Mouse (Mus musculus) forebrain, postnatal 0 days (tissue): ENCODE measurements around the gene Icmt. TPM values are rescaled to one million over a fixed set of nuclear protein-coding genes. Genes with fewer than 3 reads are reported as not detected.

ENCODE experiments used
- ATAC-seq: fragments of 200-750 bp; cut with Nextera tagmentation; 2 replicates; pipeline ENCODE4 v1.8.0; 2017; ENCODE audit warnings: mild to moderate bottlenecking, moderate library complexity
- DNase-seq: peaks from one replicate; pipeline ENCODE4 v3.0.0-alpha.2; 2015
- H3K27ac ChIP-seq: fragments of 300-500 bp; sonication (generic); 2 replicates; pipeline ENCODE4 v1.5.1; 2014; ENCODE audit warnings: low read depth, mild to moderate bottlenecking, antibody characterized with exemption, low read length, moderate library complexity, mixed read lengths
- H3K27me3 ChIP-seq: fragments of 300-500 bp; sonication (generic); 2 replicates; pipeline ENCODE4 v1.6.1; 2014; ENCODE audit warnings: mild to moderate bottlenecking, low read length, mixed read lengths; ENCODE audit not compliant: insufficient read depth
- H3K36me3 ChIP-seq: fragments of 300-500 bp; sonication (generic); 2 replicates; pipeline ENCODE4 v1.6.1; 2014; ENCODE audit warnings: mild to moderate bottlenecking, moderate library complexity; ENCODE audit not compliant: insufficient read depth
- H3K4me1 ChIP-seq: fragments of 300-500 bp; sonication (generic); 2 replicates; pipeline ENCODE4 v1.6.1; 2014; ENCODE audit warnings: antibody characterized with exemption; ENCODE audit not compliant: insufficient read depth
- H3K4me2 ChIP-seq: fragments of 300-500 bp; sonication (generic); 2 replicates; pipeline ENCODE4 v1.6.1; 2014; ENCODE audit warnings: low read depth, mild to moderate bottlenecking, moderate library complexity
- H3K4me3 ChIP-seq: fragments of 300-500 bp; sonication (generic); 2 replicates; pipeline ENCODE4 v1.5.1; 2014; ENCODE audit warnings: low read depth, low read length, mixed read lengths
- H3K9ac ChIP-seq: fragments of 300-500 bp; sonication (generic); 2 replicates; pipeline ENCODE4 v1.6.1; 2014; ENCODE audit warnings: mild to moderate bottlenecking
- H3K9me3 ChIP-seq: fragments of 300-500 bp; sonication (generic); 2 replicates; pipeline ENCODE4 v1.6.1; 2016; ENCODE audit warnings: low read length
- CTCF ChIP-seq: sonication (generic); IDR thresholded peaks from 2 replicates; pipeline ENCODE4 v1.5.1; 2016; ENCODE audit warnings: antibody characterized with exemption, control low read depth, low read depth
- WGBS: fragments of 180-500 bp; shearing (Covaris S2); extraction: QIAGEN DNeasy Blood & Tissue Kit; methylation state at CpG from one replicate; pipeline ENCODE4 v1.1.7; 2014; 5-methylcytosine and 5-hydroxymethylcytosine counted together
- polyA plus RNA-seq: library from polyadenylated mRNA; unstranded; fragments of >200 nt; fragmentation: Nextera tagmentation; extraction: Ambion mirVana; gene quantifications from 2 replicates; pipeline ENCODE4 v1.2.1, GENCODE M21; 2015
- total RNA-seq: library from RNA; depleted of rRNA; stranded (reverse); fragments of >200 nt; gene quantifications from 2 replicates; pipeline ENCODE4 v1.2.3, GENCODE M21; 2014

Icmt gene
- total and polyA plus RNA-seq, 2 experiments from 2014 or later, result 12.7 to 28.5 TPM

DNA sequence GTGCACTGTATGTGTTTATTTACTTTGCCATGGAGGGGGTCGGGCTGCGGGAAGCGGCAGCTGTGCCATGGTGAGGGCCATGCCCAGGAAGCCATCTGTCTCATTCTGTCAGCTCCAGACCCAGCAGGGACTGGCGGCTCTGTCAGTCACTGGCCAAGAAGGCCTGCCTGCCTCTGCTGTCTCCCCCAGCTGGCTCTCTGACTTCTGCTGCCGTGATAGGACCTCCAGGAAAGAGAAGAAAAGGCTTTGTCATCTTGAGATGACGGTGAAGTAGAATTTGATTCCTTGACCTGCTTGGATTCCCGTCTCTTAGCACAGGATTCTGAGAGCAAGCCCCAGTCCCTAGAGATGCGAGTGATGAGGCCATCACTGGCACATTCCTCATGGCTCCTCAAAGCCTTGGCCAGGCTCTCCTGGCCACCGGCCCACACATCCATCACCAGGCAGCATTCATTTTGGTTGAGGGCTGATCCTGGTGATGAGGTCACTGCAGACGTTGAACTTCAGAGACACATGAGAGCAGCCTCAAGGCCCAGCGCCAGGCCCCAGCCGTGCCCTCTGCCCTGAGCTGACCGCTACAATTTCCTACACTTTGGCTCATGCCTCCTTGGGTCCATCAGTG lies 29.2 kb upstream of the Icmt start:
- no peaks in the 10 kb centered on the region for H3K27me3 ChIP-seq
- no peak overlapping the region for H3K27ac ChIP-seq
- ATAC-seq, result peak; percentile 50; the same call in 1 of the 2 replicates
- no peak overlapping the region for H3K4me2 ChIP-seq
- no peak for DNase-seq
- WGBS, result 64% methylated on average over 13 of the region's 13 CpGs
- no peak overlapping the region for H3K9ac ChIP-seq
- H3K36me3 ChIP-seq, result peaks cover 7% of the 10 kb centered on the region; the same call in 1 of the 2 replicates
- H3K4me1 ChIP-seq, result peaks cover 3% of the 10 kb centered on the region; the same call in 1 of the 2 replicates
- no peak for TF ChIP-seq CTCF
- H3K9me3 ChIP-seq, result no peaks in the 10 kb centered on the region
- no peak overlapping the region for H3K4me3 ChIP-seq

DNA sequence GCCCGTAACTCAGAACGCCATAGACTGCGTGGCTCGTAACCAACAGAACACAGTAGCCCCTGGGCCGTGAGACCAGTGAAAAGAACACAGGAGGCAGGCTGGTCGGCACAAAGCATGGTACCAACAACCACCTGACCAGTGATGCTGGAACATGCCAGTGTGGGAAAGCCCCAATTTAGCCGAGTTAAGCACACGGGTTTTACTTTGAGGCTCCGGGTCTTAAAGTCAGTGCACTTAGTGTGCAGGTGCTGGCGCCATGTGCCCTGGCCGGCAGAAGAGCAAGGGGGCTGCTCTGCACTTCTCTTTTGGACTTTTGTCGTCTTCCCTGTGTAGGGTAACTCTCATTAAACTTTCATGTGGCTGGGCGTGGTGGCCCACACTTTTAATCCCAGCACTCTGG lies 27.1 kb upstream of the Icmt start:
- WGBS, result 89% methylated on average over 13 of the region's 13 CpGs
- Histone ChIP-seq H3K9ac (no peak overlapping the region), H3K9me3 (no peaks in the 10 kb centered on the region), H3K36me3 (peaks cover 4% of the 10 kb centered on the region; the same call in 1 of the 2 replicates), H3K4me2 (no peak overlapping the region), H3K4me1 (peaks cover 3% of the 10 kb centered on the region; the same call in 1 of the 2 replicates), H3K4me3 (no peak overlapping the region), H3K27ac (no peak overlapping the region), H3K27me3 (peaks cover 1% of the 10 kb centered on the region; the same call in 1 of the 2 replicates)
- TF ChIP-seq CTCF, result no peak
- no peak for DNase-seq
- no peak for ATAC-seq

DNA sequence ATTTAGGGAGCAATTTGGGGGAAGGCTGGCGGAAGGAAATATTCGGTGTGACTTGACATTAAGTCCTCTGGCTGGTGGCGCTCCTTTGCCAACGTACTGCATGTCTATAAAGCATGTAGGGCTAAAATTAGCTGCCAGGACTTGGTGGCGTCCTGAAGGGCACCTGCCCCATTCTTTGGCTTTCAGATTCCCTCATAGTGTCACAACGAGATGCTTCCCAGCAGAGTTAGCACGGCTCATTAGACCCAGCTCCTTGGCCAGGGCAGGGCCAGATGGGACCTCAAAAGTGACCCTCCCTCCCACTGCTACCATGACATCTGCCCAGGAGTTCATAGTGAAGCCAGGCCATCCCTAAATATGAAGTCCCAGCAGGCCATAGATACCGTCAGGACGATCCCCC lies 26.4 kb upstream of the Icmt start:
- H3K36me3 ChIP-seq, result peaks cover 4% of the 10 kb centered on the region; the same call in 1 of the 2 replicates
- no peak overlapping the region for H3K4me2 ChIP-seq
- no peaks in the 10 kb centered on the region for H3K9me3 ChIP-seq
- no peak overlapping the region for H3K4me3 ChIP-seq
- peaks cover 3% of the 10 kb centered on the region; the same call in 1 of the 2 replicates for H3K4me1 ChIP-seq
- no peak overlapping the region for H3K27ac ChIP-seq
- WGBS, result 79% methylated on average over 9 of the region's 9 CpGs
- peaks cover 5% of the 10 kb centered on the region; the same call in 1 of the 2 replicates for H3K27me3 ChIP-seq
- no peak overlapping the region for H3K9ac ChIP-seq
- TF ChIP-seq CTCF, result no peak
- DNase-seq (no peak), ATAC-seq (no peak)

DNA sequence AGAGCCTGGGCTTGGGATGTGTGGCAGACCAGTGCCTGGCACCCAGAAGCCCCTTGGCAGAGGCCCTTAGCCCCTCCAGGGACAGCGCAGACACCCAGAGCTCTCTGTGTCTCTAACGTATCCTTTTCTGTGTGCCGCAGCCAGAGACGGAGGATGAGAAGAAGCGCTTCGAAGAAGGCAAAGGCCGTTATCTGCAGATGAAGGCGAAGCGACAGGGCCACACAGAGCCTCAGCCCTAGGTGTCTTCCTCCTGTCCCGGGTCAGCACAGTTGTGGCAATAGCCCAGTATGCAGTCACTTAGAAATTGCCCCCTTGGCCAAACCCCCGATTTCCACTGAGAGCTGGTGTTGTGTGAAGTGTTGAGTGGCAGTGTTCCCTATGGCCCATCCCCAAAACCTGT lies 25.7 kb upstream of the Icmt start:
- TF ChIP-seq CTCF, result no peak
- DNase-seq, result no peak
- Histone ChIP-seq H3K27ac (no peak overlapping the region), H3K9me3 (no peaks in the 10 kb centered on the region), H3K27me3 (peaks cover 5% of the 10 kb centered on the region; the same call in 1 of the 2 replicates), H3K36me3 (peaks cover 4% of the 10 kb centered on the region; the same call in 1 of the 2 replicates), H3K9ac (no peak overlapping the region), H3K4me1 (no peaks in the 10 kb centered on the region), H3K4me3 (no peak overlapping the region), H3K4me2 (no peak overlapping the region)
- ATAC-seq, result no peak
- WGBS, result 92% methylated on average over 11 of the region's 11 CpGs

DNA sequence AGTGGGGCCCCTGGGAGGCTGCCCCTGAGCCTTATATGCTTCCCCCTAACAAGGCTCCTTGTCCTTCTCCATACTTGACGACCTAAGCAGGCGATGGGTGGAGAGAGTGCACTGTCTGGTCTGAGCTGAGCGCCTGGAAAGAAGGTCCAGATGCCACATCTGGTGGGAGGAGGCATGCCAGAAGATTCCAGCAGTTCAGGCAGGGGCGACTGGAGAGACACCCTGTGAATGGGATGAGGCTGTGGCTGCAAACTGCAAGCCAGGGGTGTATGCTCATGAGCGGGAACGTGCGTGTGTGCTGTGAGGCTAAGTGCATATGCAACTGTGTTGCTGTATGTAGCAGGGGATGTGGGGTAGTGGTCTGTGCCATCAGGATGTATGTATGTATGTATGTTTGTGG lies 25.0 kb upstream of the Icmt start:
- ATAC-seq (no peak), DNase-seq (no peak)
- TF ChIP-seq CTCF, result no peak
- Histone ChIP-seq H3K9me3 (no peaks in the 10 kb centered on the region), H3K36me3 (peaks cover 4% of the 10 kb centered on the region; the same call in 1 of the 2 replicates), H3K27me3 (peaks cover 5% of the 10 kb centered on the region; the same call in 1 of the 2 replicates), H3K4me2 (no peak overlapping the region), H3K9ac (no peak overlapping the region), H3K4me3 (no peak overlapping the region), H3K4me1 (no peaks in the 10 kb centered on the region), H3K27ac (no peak overlapping the region)
- 82% methylated on average over 7 of the region's 7 CpGs for WGBS

DNA sequence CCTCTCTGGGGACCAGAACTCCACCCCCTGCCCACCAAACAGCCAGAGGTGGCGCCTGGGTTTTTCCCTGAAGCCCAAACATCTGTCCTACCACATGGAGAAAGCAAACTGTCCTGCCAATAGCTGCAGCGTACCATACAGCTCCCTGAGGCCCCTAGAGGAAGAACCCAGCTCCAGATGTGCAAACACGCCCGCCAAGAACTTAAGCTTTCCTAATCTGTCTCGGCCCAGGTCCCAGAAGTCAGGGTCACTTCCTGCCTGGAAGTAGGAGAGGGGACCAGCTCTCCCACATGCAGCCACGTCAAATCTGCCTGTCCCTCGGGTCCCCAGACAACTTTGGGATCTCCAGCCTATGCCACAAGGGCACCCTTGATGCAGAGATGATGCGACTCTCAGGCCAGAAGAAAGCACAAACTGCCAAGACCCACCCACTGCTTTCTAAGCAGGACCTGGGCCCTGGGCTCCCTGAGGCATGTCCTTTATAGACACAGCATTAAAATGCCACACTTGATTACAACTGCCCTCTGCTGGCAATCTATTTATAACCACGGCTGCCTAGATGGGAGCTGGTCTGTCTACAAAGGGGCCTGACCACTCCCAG lies 24.5 kb upstream of the Icmt start:
- no peaks in the 10 kb centered on the region for H3K4me1 ChIP-seq
- TF ChIP-seq CTCF, result peak; percentile 44; the same call in 1 of the 2 replicates
- H3K36me3 ChIP-seq, result peaks cover 4% of the 10 kb centered on the region; the same call in 1 of the 2 replicates
- ATAC-seq (0 out of 2 replicates have a peak, but pooled peaks have one; percentile 14), DNase-seq (no peak)
- H3K27me3 ChIP-seq, result peaks cover 5% of the 10 kb centered on the region; the same call in 1 of the 2 replicates
- no peak overlapping the region for H3K4me3 ChIP-seq
- WGBS, result 43% methylated on average over 9 of the region's 9 CpGs
- no peak overlapping the region for H3K4me2 ChIP-seq
- H3K9me3 ChIP-seq, result no peaks in the 10 kb centered on the region
- H3K27ac ChIP-seq, result no peak overlapping the region
- H3K9ac ChIP-seq, result no peak overlapping the region

DNA sequence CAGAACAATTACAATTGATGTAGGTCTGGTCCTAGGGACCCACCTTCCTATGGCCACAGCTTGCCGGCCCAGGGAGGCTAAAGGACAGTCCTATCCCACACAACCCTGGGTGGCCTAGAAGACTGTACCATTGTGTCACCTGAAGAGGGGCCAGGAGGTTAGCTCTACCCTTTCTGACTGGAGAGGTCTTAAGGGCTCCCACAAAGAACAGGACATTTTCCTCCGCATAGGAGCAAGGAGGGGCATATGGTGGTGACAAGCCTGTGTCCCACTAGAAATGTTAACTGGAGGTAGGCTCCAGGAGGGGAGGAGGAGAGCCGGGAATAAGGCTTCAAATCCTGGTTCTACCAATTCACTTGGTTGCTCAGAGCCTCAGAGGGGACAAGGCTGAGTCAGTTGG lies 23.8 kb upstream of the Icmt start:
- ATAC-seq, result no peak

More for the DNA sequence above, 23.8 kb upstream of the Icmt start:
- no peak for TF ChIP-seq CTCF
- DNase-seq, result no peak
- Histone ChIP-seq H3K36me3 (peaks cover 4% of the 10 kb centered on the region; the same call in 1 of the 2 replicates), H3K27ac (0 out of 2 replicates have a peak overlapping the region, but pooled peaks have one; percentile 45), H3K4me3 (no peak overlapping the region; the same call in 1 of the 2 replicates), H3K27me3 (peaks cover 5% of the 10 kb centered on the region; the same call in 1 of the 2 replicates), H3K9ac (no peak overlapping the region), H3K4me1 (no peaks in the 10 kb centered on the region), H3K4me2 (peak overlapping the region; percentile 94; the same call in 1 of the 2 replicates), H3K9me3 (no peaks in the 10 kb centered on the region)
- 36% methylated on average over 3 of the region's 3 CpGs for WGBS
